Mouse (Mus musculus) limb, embryonic 12.5 days (tissue): ENCODE measurements at regions not wholly inside any gene's neighbourhood (a gene's known extent, or its start where the extent isn't known, plus 50 kb on each side); places are given as distances from the start of the nearest gene placed in this dataset.
"Not testable (repeated sequence)": the region's sequence is repeated elsewhere in the genome, so short reads cannot be mapped to it uniquely, and the experiment has no call there.

ENCODE experiments used
- ATAC-seq: fragments of 200-750 bp; cut with Nextera tagmentation; 2 replicates; pipeline ENCODE4 v1.8.0; 2017; ENCODE audit warnings: low read depth, moderate TSS enrichment; ENCODE audit not compliant: insufficient number of reproducible peaks, insufficient read depth, low FRiP score, low TSS enrichment
- H3K27ac ChIP-seq: fragments of 300-500 bp; sonication (generic); 2 replicates; pipeline ENCODE4 v1.5.1; 2016; ENCODE audit warnings: mild to moderate bottlenecking, moderate library complexity
- H3K27me3 ChIP-seq: fragments of 300-500 bp; sonication (generic); 2 replicates; pipeline ENCODE4 v1.6.1; 2016; ENCODE audit warnings: mild to moderate bottlenecking, moderate library complexity
- H3K36me3 ChIP-seq: fragments of 300-500 bp; sonication (generic); 2 replicates; pipeline ENCODE4 v1.6.1; 2016; ENCODE audit warnings: mild to moderate bottlenecking, moderate library complexity
- H3K4me1 ChIP-seq: fragments of 300-500 bp; sonication (generic); replicated peaks from 2 replicates; pipeline ENCODE4 v1.6.1; 2016
- H3K4me2 ChIP-seq: fragments of 300-500 bp; sonication (generic); 2 replicates; pipeline ENCODE4 v1.6.1; 2016; ENCODE audit warnings: mild to moderate bottlenecking, moderate library complexity
- H3K4me3 ChIP-seq: fragments of 300-500 bp; sonication (generic); replicated peaks from 2 replicates; pipeline ENCODE4 v1.5.1; 2016; ENCODE audit warnings: mild to moderate bottlenecking
- H3K9ac ChIP-seq: fragments of 300-500 bp; sonication (generic); replicated peaks from 2 replicates; pipeline ENCODE4 v1.6.1; 2016; ENCODE audit warnings: mild to moderate bottlenecking, moderate library complexity
- H3K9me3 ChIP-seq: fragments of 300-500 bp; sonication (generic); 2 replicates; pipeline ENCODE4 v1.6.1; 2016; ENCODE audit warnings: mild to moderate bottlenecking, moderate library complexity
- WGBS: fragments of 180-500 bp; shearing (Covaris S2); methylation state at CpG from one replicate; pipeline ENCODE4 v1.1.7; 2016; 5-methylcytosine and 5-hydroxymethylcytosine counted together

GRCm38 (mm10) chr6:31811890-31812289 lies 238.2 kb upstream of the 1700012A03Rik start:
- Histone ChIP-seq H3K9ac (no peak overlapping the region), H3K4me1 (peaks cover 25% of the 10 kb centered on the region), H3K4me2 (no peak overlapping the region), H3K9me3 (no peaks in the 10 kb centered on the region), H3K36me3 (no peaks in the 10 kb centered on the region), H3K4me3 (no peak overlapping the region), H3K27me3 (no peaks in the 10 kb centered on the region), H3K27ac (no peak overlapping the region)
- WGBS = 52% methylated on average over 9 of the region's 9 CpGs
- ATAC-seq = no peak

- H3K27me3 ChIP-seq = no peaks in the 10 kb centered on the region
- H3K4me1 ChIP-seq = peaks cover 25% of the 10 kb centered on the region
- ATAC-seq = no peak
- 36% methylated on average over 10 of the region's 10 CpGs for WGBS
- no peak overlapping the region for H3K4me3 ChIP-seq
- H3K27ac ChIP-seq = no peak overlapping the region
- H3K9me3 ChIP-seq = no peaks in the 10 kb centered on the region
- no peak overlapping the region for H3K4me2 ChIP-seq
- H3K36me3 ChIP-seq = no peaks in the 10 kb centered on the region
- H3K9ac ChIP-seq = no peak overlapping the region
Observed at GRCm38 (mm10) chr6:31810602-31811512, 239.2 kb upstream of the 1700012A03Rik start.

GRCm38 (mm10) chr6:31804468-31804867 lies 240.7 kb upstream of the Podxl start:
- H3K4me3 ChIP-seq, ATAC-seq: not testable (repeated sequence)

GRCm38 (mm10) chr6:31803222-31803621 lies 239.4 kb upstream of the Podxl start:
- H3K36me3 ChIP-seq, H3K9me3 ChIP-seq, H3K4me1 ChIP-seq, H3K4me2 ChIP-seq, H3K9ac ChIP-seq, H3K4me3 ChIP-seq, H3K27me3 ChIP-seq, ATAC-seq, H3K27ac ChIP-seq: not testable (repeated sequence)
- WGBS = 70% methylated on average over 13 of the region's 24 CpGs

More at GRCm38 (mm10) chr6:31804468-31804867, 240.7 kb upstream of the Podxl start:
- not testable (repeated sequence) for H3K36me3 ChIP-seq, H3K27me3 ChIP-seq, H3K9me3 ChIP-seq, H3K4me1 ChIP-seq, H3K9ac ChIP-seq, H3K4me2 ChIP-seq, H3K27ac ChIP-seq
- 52% methylated on average over 5 of the region's 10 CpGs for WGBS

DNA sequence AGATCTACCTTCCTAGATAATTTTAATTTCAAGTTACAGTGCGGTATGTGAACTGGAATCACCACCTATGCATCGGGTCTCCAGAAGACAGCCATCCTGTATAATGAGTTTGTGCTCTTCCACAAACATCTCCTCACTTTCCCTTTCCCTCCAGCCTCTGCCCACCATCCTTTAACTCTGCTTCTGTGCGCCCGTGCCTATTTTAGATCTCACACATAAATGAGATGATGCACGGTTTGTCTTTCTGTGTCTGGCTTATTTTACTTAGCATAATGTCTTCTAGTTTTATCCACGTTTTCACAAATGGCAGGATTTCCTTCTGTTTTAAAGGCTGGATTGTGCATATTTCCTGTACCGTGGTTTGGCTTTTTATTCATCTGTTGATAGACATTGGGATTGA lies 227.8 kb upstream of the Podxl start:
- WGBS = 87% methylated on average over 7 of the region's 7 CpGs
- no peaks in the 10 kb centered on the region for H3K4me1 ChIP-seq
- H3K4me2 ChIP-seq = no peak overlapping the region
- no peak overlapping the region for H3K9ac ChIP-seq
- ATAC-seq = no peak
- H3K27me3 ChIP-seq = no peaks in the 10 kb centered on the region
- H3K9me3 ChIP-seq = peaks cover 2% of the 10 kb centered on the region; the same call in 1 of the 2 replicates
- no peak overlapping the region for H3K4me3 ChIP-seq
- no peaks in the 10 kb centered on the region for H3K36me3 ChIP-seq
- H3K27ac ChIP-seq = no peak overlapping the region

GRCm38 (mm10) chr6:31790906-31791305 lies 227.1 kb upstream of the Podxl start:
- Histone ChIP-seq H3K4me2 (no peak overlapping the region), H3K9ac (no peak overlapping the region), H3K9me3 (peaks cover 2% of the 10 kb centered on the region; the same call in 1 of the 2 replicates), H3K27ac (no peak overlapping the region), H3K36me3 (no peaks in the 10 kb centered on the region), H3K4me3 (no peak overlapping the region), H3K4me1 (no peaks in the 10 kb centered on the region), H3K27me3 (no peaks in the 10 kb centered on the region)
- WGBS = 67% methylated on average over 2 of the region's 2 CpGs
- no peak for ATAC-seq

GRCm38 (mm10) chr6:31776841-31777240 lies 213.1 kb upstream of the Podxl start:
- Histone ChIP-seq H3K9ac (no peak overlapping the region), H3K27me3 (no peaks in the 10 kb centered on the region), H3K4me1 (no peaks in the 10 kb centered on the region), H3K4me3 (no peak overlapping the region), H3K4me2 (no peak overlapping the region), H3K27ac (no peak overlapping the region), H3K36me3 (no peaks in the 10 kb centered on the region), H3K9me3 (no peaks in the 10 kb centered on the region)
- ATAC-seq = no peak
- 57% methylated on average over 3 of the region's 3 CpGs for WGBS

DNA sequence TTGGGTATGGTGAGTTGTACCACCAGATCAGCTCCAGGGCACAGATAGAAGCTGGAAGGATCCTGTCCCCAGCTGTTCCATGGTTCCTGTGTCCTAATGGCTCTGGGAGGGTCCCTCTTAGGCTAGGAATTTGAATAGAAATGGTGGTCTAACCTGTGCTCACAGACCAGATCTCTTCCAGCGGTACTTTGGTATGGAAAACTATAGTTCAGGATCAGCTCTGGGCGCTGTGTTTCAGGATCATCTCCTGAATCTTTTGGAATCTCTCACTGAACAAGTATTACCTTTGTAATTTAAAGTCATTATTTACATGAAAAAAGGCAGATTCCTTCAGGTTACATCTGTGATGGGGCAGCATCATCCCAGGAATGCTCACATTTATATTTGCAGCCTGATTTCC lies 208.1 kb upstream of the Podxl start:
- no peaks in the 10 kb centered on the region for H3K27me3 ChIP-seq
- no peak overlapping the region for H3K9ac ChIP-seq
- H3K4me3 ChIP-seq = no peak overlapping the region
- H3K4me1 ChIP-seq = no peaks in the 10 kb centered on the region
- 87% methylated on average over 2 of the region's 2 CpGs for WGBS
- no peak overlapping the region for H3K4me2 ChIP-seq
- no peak for ATAC-seq
- H3K27ac ChIP-seq = no peak overlapping the region
- no peaks in the 10 kb centered on the region for H3K36me3 ChIP-seq
- no peaks in the 10 kb centered on the region for H3K9me3 ChIP-seq

DNA sequence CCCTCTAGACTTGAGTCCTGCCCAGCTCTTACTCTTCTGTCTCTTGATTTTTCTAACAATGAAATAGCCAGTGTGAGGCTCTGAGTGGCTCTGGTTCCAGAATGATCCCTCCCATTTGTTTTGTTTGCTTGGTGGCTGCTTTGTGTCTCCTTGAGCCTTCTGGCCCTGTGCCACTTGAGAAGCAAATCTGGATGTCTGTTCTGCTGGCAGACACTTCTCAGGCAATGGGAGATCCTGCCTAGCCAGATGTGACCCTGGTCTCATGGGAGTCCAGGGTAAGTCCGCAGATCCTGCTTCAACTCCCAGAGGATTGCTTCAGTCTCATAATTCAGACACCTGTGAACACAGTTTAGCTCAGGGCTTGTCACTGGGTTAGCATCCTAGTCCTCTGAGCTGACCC lies 181.8 kb upstream of the Podxl start:
- no peak overlapping the region for H3K27ac ChIP-seq
- no peaks in the 10 kb centered on the region for H3K27me3 ChIP-seq
- no peak for ATAC-seq
- WGBS = 75% methylated on average over 1 of the region's 1 CpGs
- H3K4me1 ChIP-seq = no peaks in the 10 kb centered on the region
- no peak overlapping the region for H3K4me3 ChIP-seq
- H3K9me3 ChIP-seq = no peaks in the 10 kb centered on the region
- no peaks in the 10 kb centered on the region for H3K36me3 ChIP-seq
- no peak overlapping the region for H3K9ac ChIP-seq
- no peak overlapping the region for H3K4me2 ChIP-seq

GRCm38 (mm10) chr6:31731391-31731790 lies 167.6 kb upstream of the Podxl start:
- Histone ChIP-seq H3K4me1 (no peaks in the 10 kb centered on the region), H3K9me3 (no peaks in the 10 kb centered on the region), H3K4me3 (no peak overlapping the region), H3K27ac (no peak overlapping the region), H3K4me2 (no peak overlapping the region), H3K27me3 (no peaks in the 10 kb centered on the region), H3K9ac (no peak overlapping the region), H3K36me3 (no peaks in the 10 kb centered on the region)
- WGBS = 86% methylated on average over 4 of the region's 4 CpGs
- ATAC-seq = no peak

- Histone ChIP-seq H3K9me3 (no peaks in the 10 kb centered on the region), H3K4me1 (no peaks in the 10 kb centered on the region), H3K36me3 (no peaks in the 10 kb centered on the region), H3K9ac (no peak overlapping the region), H3K27me3 (no peaks in the 10 kb centered on the region), H3K27ac (no peak overlapping the region), H3K4me3 (no peak overlapping the region), H3K4me2 (no peak overlapping the region)
- no peak for ATAC-seq
- WGBS = 74% methylated on average over 9 of the region's 9 CpGs
Observed at GRCm38 (mm10) chr6:31719614-31720013, 155.8 kb upstream of the Podxl start.

DNA sequence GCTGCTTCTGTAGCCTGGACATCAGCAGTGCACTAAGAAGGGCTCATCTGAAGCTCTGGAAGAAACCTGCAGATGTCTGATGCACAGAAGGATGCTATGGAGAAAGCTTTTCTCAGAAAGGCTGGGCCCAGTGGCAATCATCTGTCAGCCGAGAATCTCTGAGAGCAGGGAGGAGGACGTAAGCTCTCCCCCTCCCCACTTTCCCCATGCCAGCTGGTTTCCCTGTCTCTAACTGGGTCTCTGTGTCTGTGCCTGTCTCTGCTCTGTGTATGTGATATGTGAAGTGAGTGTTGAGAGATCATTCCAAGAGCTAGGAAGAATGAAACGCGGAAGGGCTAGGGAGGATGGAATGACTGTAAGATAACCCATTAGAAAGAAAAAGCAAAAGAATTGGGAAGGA lies 155.1 kb upstream of the Podxl start:
- WGBS = 76% methylated on average over 4 of the region's 4 CpGs
- no peaks in the 10 kb centered on the region for H3K4me1 ChIP-seq
- H3K4me2 ChIP-seq = no peak overlapping the region
- H3K9me3 ChIP-seq = no peaks in the 10 kb centered on the region
- no peak overlapping the region for H3K4me3 ChIP-seq
- no peak overlapping the region for H3K9ac ChIP-seq
- H3K36me3 ChIP-seq = no peaks in the 10 kb centered on the region
- H3K27ac ChIP-seq = no peak overlapping the region
- no peaks in the 10 kb centered on the region for H3K27me3 ChIP-seq
- ATAC-seq = no peak
